Mouse (Mus musculus): ENCODE measurements around the gene Mfsd1. TPM values are rescaled to one million over a fixed set of nuclear protein-coding genes. Genes with fewer than 3 reads are reported as not detected.

Gene Mfsd1
- 47.8 TPM in 2 replicates for polyA plus RNA-seq (2016; fragmentation: Nextera tagmentation; extraction: Ambion mirVana)

- Histone ChIP-seq H3K36me3 (peaks cover 9% of the 10 kb centered on the region), H3K4me1 (peaks cover 6% of the 10 kb centered on the region; the same call in 1 of the 2 replicates), H3K27me3 (ENCODE audit: insufficient read depth, poor library complexity, severe bottlenecking) (no peaks in the 10 kb centered on the region; the same call in 1 of the 2 replicates), H3K4me3 (peak within 1 kb of the TSS; percentile 93), H3K9me3 (no peaks in the 10 kb centered on the region), H3K27ac (peak within 1 kb of the TSS; percentile 85)
- WGBS = 4% methylated on average over 54 of the region's 54 CpGs
- DNase-seq (ENCODE audit: low spot score) = peak; percentile 96
Measured at GRCm38 (mm10) chr3:67582273-67583124, at the start of gene Mfsd1. Gene Mfsd1, plus strand, starts transcription at chr3:67582741.

GRCm38 (mm10) chr3:67543630-67544029 is 38.9 kb upstream of the Mfsd1 start:
- no peak for DNase-seq (ENCODE audit: low spot score)
- Histone ChIP-seq H3K9me3 (no peaks in the 10 kb centered on the region), H3K36me3 (no peaks in the 10 kb centered on the region), H3K27ac (no peak overlapping the region), H3K4me3 (no peak overlapping the region), H3K4me1 (no peaks in the 10 kb centered on the region), H3K27me3 (ENCODE audit: insufficient read depth, poor library complexity, severe bottlenecking) (no peaks in the 10 kb centered on the region)
- 80% methylated on average over 8 of the region's 8 CpGs for WGBS

GRCm38 (mm10) chr3:67551193-67551592 is 31.3 kb upstream of the Mfsd1 start:
- no peak overlapping the region for H3K27ac ChIP-seq
- H3K36me3 ChIP-seq = no peaks in the 10 kb centered on the region
- 65% methylated on average over 3 of the region's 3 CpGs for WGBS
- H3K27me3 ChIP-seq (ENCODE audit: insufficient read depth, poor library complexity, severe bottlenecking) = no peaks in the 10 kb centered on the region
- no peaks in the 10 kb centered on the region for H3K4me1 ChIP-seq
- H3K9me3 ChIP-seq = no peaks in the 10 kb centered on the region
- DNase-seq (ENCODE audit: low spot score) = no peak
- no peak overlapping the region for H3K4me3 ChIP-seq

- Histone ChIP-seq H3K36me3 (no peaks in the 10 kb centered on the region), H3K9me3 (no peaks in the 10 kb centered on the region), H3K4me3 (0 out of 2 replicates have a peak overlapping the region, but pooled peaks have one; percentile 15), H3K27ac (no peak overlapping the region), H3K4me1 (no peaks in the 10 kb centered on the region), H3K27me3 (ENCODE audit: insufficient read depth, poor library complexity, severe bottlenecking) (no peaks in the 10 kb centered on the region)
- DNase-seq (ENCODE audit: low spot score) = no peak
- 33% methylated on average over 4 of the region's 4 CpGs for WGBS
Measured at GRCm38 (mm10) chr3:67553281-67553680, 29.3 kb upstream of the Mfsd1 start.

- DNase-seq (ENCODE audit: low spot score) = no peak
- H3K9me3 ChIP-seq = no peaks in the 10 kb centered on the region
- 78% methylated on average over 5 of the region's 5 CpGs for WGBS
- H3K36me3 ChIP-seq = no peaks in the 10 kb centered on the region
- no peaks in the 10 kb centered on the region for H3K27me3 ChIP-seq (ENCODE audit: insufficient read depth, poor library complexity, severe bottlenecking)
- H3K4me3 ChIP-seq = no peak overlapping the region
- H3K4me1 ChIP-seq = no peaks in the 10 kb centered on the region
- H3K27ac ChIP-seq = no peak overlapping the region
Measured at GRCm38 (mm10) chr3:67553927-67554448, 28.6 kb upstream of the Mfsd1 start.

GRCm38 (mm10) chr3:67555211-67555610 is 27.3 kb upstream of the Mfsd1 start:
- Histone ChIP-seq H3K4me3 (no peak overlapping the region), H3K27me3 (ENCODE audit: insufficient read depth, poor library complexity, severe bottlenecking) (no peaks in the 10 kb centered on the region), H3K27ac (no peak overlapping the region), H3K4me1 (no peaks in the 10 kb centered on the region), H3K36me3 (no peaks in the 10 kb centered on the region), H3K9me3 (no peaks in the 10 kb centered on the region)
- no peak for DNase-seq (ENCODE audit: low spot score)
- 78% methylated on average over 5 of the region's 5 CpGs for WGBS

GRCm38 (mm10) chr3:67557200-67557651 is 25.3 kb upstream of the Mfsd1 start:
- Histone ChIP-seq H3K4me3 (no peak overlapping the region), H3K27ac (no peak overlapping the region)
- 56% methylated on average over 14 of the region's 14 CpGs for WGBS

GRCm38 (mm10) chr3:67557718-67558354 is 24.7 kb upstream of the Mfsd1 start:
- H3K9me3 ChIP-seq = no peaks in the 10 kb centered on the region
- DNase-seq (ENCODE audit: low spot score) = no peak
- 78% methylated on average over 14 of the region's 14 CpGs for WGBS

More at GRCm38 (mm10) chr3:67557200-67557651, 25.3 kb upstream of the Mfsd1 start:
- H3K4me1 ChIP-seq = no peaks in the 10 kb centered on the region
- DNase-seq (ENCODE audit: low spot score) = no peak
- no peaks in the 10 kb centered on the region; the same call in 1 of the 2 replicates for H3K27me3 ChIP-seq (ENCODE audit: insufficient read depth, poor library complexity, severe bottlenecking)
- no peaks in the 10 kb centered on the region for H3K9me3 ChIP-seq
- no peaks in the 10 kb centered on the region for H3K36me3 ChIP-seq

GRCm38 (mm10) chr3:67564731-67565357 is 17.7 kb upstream of the Mfsd1 start:
- DNase-seq (ENCODE audit: low spot score) = no peak
- Histone ChIP-seq H3K27me3 (ENCODE audit: insufficient read depth, poor library complexity, severe bottlenecking) (no peaks in the 10 kb centered on the region; the same call in 1 of the 2 replicates), H3K36me3 (no peaks in the 10 kb centered on the region), H3K4me3 (no peak overlapping the region), H3K4me1 (no peaks in the 10 kb centered on the region), H3K27ac (no peak overlapping the region), H3K9me3 (no peaks in the 10 kb centered on the region)
- WGBS = 44% methylated on average over 5 of the region's 5 CpGs

More at GRCm38 (mm10) chr3:67557718-67558354, 24.7 kb upstream of the Mfsd1 start:
- no peaks in the 10 kb centered on the region for H3K36me3 ChIP-seq
- no peaks in the 10 kb centered on the region; the same call in 1 of the 2 replicates for H3K27me3 ChIP-seq (ENCODE audit: insufficient read depth, poor library complexity, severe bottlenecking)
- no peak overlapping the region for H3K27ac ChIP-seq
- H3K4me3 ChIP-seq = no peak overlapping the region
- H3K4me1 ChIP-seq = no peaks in the 10 kb centered on the region

- Histone ChIP-seq H3K9me3 (no peaks in the 10 kb centered on the region), H3K4me3 (no peak overlapping the region), H3K27ac (no peak overlapping the region), H3K27me3 (ENCODE audit: insufficient read depth, poor library complexity, severe bottlenecking) (peaks cover 3% of the 10 kb centered on the region; the same call in 1 of the 2 replicates), H3K36me3 (no peaks in the 10 kb centered on the region), H3K4me1 (no peaks in the 10 kb centered on the region)
- WGBS = 68% methylated on average over 8 of the region's 8 CpGs
- DNase-seq (ENCODE audit: low spot score) = no peak
Measured at GRCm38 (mm10) chr3:67565540-67566227, 16.9 kb upstream of the Mfsd1 start.

GRCm38 (mm10) chr3:67568015-67568618 is 14.4 kb upstream of the Mfsd1 start:
- H3K9me3 ChIP-seq = no peaks in the 10 kb centered on the region
- no peaks in the 10 kb centered on the region for H3K4me1 ChIP-seq
- WGBS = 22% methylated on average over 17 of the region's 17 CpGs
- H3K27me3 ChIP-seq (ENCODE audit: insufficient read depth, poor library complexity, severe bottlenecking) = peaks cover 10% of the 10 kb centered on the region; the same call in 1 of the 2 replicates
- H3K27ac ChIP-seq = no peak overlapping the region
- H3K36me3 ChIP-seq = no peaks in the 10 kb centered on the region
- no peak for DNase-seq (ENCODE audit: low spot score)
- H3K4me3 ChIP-seq = peak overlapping the region; percentile 25; the same call in 1 of the 2 replicates

GRCm38 (mm10) chr3:67572918-67573317 is 9.6 kb upstream of the Mfsd1 start:
- Histone ChIP-seq H3K4me1 (no peaks in the 10 kb centered on the region), H3K27ac (no peak overlapping the region), H3K4me3 (no peak overlapping the region), H3K27me3 (ENCODE audit: insufficient read depth, poor library complexity, severe bottlenecking) (peaks cover 20% of the 10 kb centered on the region; the same call in 1 of the 2 replicates), H3K36me3 (no peaks in the 10 kb centered on the region), H3K9me3 (no peaks in the 10 kb centered on the region)
- 62% methylated on average over 4 of the region's 4 CpGs for WGBS
- no peak for DNase-seq (ENCODE audit: low spot score)
